Mouse (Mus musculus): ENCODE data around the gene Adgrg3. TPM values are rescaled to one million over a fixed set of nuclear protein-coding genes. Genes with fewer than 3 reads are reported as not detected.
"Not testable (repeated sequence)": the region's sequence is repeated elsewhere in the genome, so short reads cannot be mapped to it uniquely, and the experiment has no call there.

Gene Adgrg3
- polyA plus RNA-seq, 1 experiment from 2014 or later, result 3.9 TPM

DNA sequence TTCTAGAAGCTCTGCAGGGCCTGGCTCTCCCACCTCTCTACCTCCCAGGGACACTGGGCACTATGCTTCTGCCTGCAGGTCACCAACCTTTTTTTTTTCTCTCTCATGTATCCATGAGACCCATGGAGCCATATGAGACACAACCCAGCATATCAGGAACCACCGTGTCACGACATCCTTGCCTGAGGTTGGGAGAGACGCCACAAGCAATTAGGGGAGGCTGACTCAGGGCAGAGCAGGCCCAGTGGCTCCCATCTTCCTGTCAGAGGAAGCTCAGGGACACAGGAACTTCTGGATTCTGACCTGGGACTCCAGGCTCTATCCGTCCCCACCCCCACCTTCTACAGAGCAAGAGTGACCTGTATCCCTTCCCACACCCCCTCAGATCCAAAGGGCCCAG, 1.6 kb upstream of the Adgrg3 start:
- Histone ChIP-seq H3K4me3 (no peak overlapping the region), H3K36me3 (peaks cover 20% of the 10 kb centered on the region), H3K4me1 (peaks cover 28% of the 10 kb centered on the region), H3K9me3 (no peaks in the 10 kb centered on the region), H3K27ac (no peak overlapping the region), H3K27me3 (ENCODE audit: insufficient read depth, poor library complexity, severe bottlenecking) (no peaks in the 10 kb centered on the region)
- WGBS, result 68% methylated on average over 4 of the region's 4 CpGs
- no peak for DNase-seq (ENCODE audit: low spot score)

DNA sequence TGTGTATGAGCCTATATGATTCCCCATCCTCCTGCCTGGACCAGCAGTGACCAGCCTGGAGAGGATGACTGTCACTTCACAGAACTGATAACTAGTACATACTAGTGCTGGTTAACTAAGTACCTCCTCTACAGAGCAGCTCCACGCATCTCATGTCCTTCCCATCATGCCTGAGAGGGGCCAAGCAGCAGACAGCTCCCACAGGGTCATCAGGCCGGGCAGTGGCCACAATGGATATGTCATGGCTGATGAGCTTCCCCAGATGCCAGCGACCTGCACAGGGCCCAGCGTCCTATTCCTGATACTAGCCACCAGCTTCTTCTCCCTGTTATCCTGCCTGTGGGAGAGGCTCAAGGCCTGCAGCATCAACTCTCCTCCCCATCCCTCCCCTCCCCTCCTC, 808 bp upstream of the Adgrg3 start:
- H3K4me1 ChIP-seq, result peaks cover 30% of the 10 kb centered on the region
- no peaks in the 10 kb centered on the region for H3K9me3 ChIP-seq
- H3K36me3 ChIP-seq, result peaks cover 13% of the 10 kb centered on the region
- WGBS, result 45% methylated on average over 4 of the region's 4 CpGs
- H3K4me3 ChIP-seq, result no peak overlapping the region
- no peaks in the 10 kb centered on the region for H3K27me3 ChIP-seq (ENCODE audit: insufficient read depth, poor library complexity, severe bottlenecking)
- DNase-seq (ENCODE audit: low spot score), result no peak
- no peak overlapping the region for H3K27ac ChIP-seq

DNA sequence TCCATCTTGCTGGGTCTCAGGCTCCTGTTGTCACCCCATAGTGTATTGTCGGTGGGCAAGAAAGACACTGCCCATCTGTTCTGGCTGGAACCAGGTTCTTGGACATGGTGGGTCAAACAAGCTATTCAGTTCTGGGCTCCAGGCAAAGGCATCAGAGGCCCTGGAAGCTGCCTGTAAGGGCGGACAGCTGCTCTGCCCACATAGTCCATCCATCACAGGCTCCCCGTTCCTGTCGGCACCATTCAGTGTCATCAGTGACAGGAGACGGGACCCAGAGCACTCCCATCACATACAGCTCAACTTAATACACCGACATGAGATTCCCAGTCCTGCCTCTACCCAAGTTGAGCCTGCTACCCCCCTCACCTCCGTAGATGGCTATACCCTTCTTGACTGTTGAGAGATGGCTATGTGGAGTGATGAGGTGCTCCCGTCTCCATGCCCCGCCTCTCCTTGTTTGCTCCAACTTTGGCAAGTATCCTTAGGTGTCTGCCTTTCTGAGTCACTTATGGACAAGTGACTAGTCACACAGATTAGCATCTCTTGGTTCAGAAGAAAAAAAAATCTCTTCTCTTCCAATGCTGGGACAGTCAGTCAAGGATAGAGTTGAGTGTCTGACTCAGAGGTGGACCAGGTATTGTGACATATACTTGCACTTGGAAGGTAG, 610 bp downstream of the Adgrg3 start:
- no peaks in the 10 kb centered on the region for H3K27me3 ChIP-seq (ENCODE audit: insufficient read depth, poor library complexity, severe bottlenecking)
- 52% methylated on average over 9 of the region's 9 CpGs for WGBS
- H3K36me3 ChIP-seq, result 0 out of 2 replicates have a peak, but pooled peaks cover under 1% of the 10 kb centered on the region
- no peak overlapping the region for H3K4me3 ChIP-seq
- no peak for DNase-seq (ENCODE audit: low spot score)
- H3K27ac ChIP-seq, result no peak overlapping the region
- H3K9me3 ChIP-seq, result no peaks in the 10 kb centered on the region
- H3K4me1 ChIP-seq, result peaks cover 34% of the 10 kb centered on the region

DNA sequence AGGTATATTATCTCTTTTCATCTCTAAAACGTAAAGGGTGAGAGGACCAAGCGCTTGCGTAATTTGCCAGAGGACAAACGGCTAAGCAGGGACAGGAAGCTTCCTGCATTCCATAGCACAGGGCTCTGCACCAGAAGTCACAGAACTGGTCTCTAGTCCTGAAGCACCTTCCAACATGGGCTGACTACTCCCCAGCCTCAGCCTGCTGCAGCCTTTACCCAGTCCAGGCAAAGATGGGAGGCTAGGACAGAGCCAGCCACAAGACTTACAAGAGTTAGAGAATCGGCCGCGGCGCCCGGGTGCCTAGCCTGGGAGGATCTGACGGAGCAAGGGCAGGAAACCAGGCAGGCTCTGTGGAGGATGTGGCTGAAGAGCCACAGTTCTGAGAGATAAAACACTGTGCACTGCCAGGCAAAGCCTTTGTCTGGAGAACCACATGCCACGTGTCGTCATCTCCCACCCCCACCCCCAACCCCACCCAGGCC, 2.8 kb downstream of the Adgrg3 start:
- peak overlapping the region; percentile 3; the same call in 1 of the 2 replicates for H3K4me3 ChIP-seq
- no peaks in the 10 kb centered on the region for H3K27me3 ChIP-seq (ENCODE audit: insufficient read depth, poor library complexity, severe bottlenecking)
- H3K27ac ChIP-seq, result peak overlapping the region; percentile 65; the same call in 1 of the 2 replicates
- WGBS, result 34% methylated on average over 12 of the region's 12 CpGs
- no peaks in the 10 kb centered on the region for H3K9me3 ChIP-seq
- peaks cover 37% of the 10 kb centered on the region for H3K4me1 ChIP-seq
- no peak for DNase-seq (ENCODE audit: low spot score)
- no peaks in the 10 kb centered on the region for H3K36me3 ChIP-seq

- WGBS, result 53% methylated on average over 10 of the region's 10 CpGs
- Histone ChIP-seq H3K9me3 (no peaks in the 10 kb centered on the region), H3K4me1 (peaks cover 37% of the 10 kb centered on the region), H3K27me3 (ENCODE audit: insufficient read depth, poor library complexity, severe bottlenecking) (no peaks in the 10 kb centered on the region), H3K36me3 (no peaks in the 10 kb centered on the region), H3K27ac (peak overlapping the region; percentile 65; the same call in 1 of the 2 replicates), H3K4me3 (peak overlapping the region; percentile 3; the same call in 1 of the 2 replicates)
- no peak for DNase-seq (ENCODE audit: low spot score)
Observed at GRCm38 (mm10) chr8:95020821-95021220, 3.3 kb downstream of the Adgrg3 start.

- DNase-seq (ENCODE audit: low spot score), result no peak
- no peaks in the 10 kb centered on the region for H3K36me3 ChIP-seq
- 20% methylated on average over 8 of the region's 8 CpGs for WGBS
Observed at GRCm38 (mm10) chr8:95023201-95023600, 5.7 kb downstream of the Adgrg3 start.

DNA sequence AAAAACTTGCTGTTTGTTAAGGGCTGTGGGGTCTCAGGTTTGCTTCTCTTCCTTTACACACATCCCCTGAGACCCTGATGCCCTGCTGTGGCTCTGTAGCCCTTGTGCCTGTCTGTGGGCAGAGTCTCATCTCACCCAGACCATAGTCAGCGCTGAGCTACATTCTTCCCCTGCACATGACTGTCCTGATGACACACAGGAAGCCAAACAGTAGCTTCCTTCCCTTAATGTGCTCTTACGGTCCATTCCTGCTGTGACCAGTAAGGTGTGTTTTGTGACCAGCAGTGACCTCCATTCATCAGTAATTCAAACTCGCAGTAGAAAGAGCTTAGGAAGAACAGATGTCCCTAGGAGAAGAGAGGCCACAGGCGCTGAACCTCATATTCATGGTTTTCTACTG, 6.9 kb downstream of the Adgrg3 start:
- peaks cover 20% of the 10 kb centered on the region for H3K4me1 ChIP-seq
- DNase-seq (ENCODE audit: low spot score), result no peak
- H3K4me3 ChIP-seq, result no peak overlapping the region
- H3K9me3 ChIP-seq, result no peaks in the 10 kb centered on the region
- no peak overlapping the region for H3K27ac ChIP-seq
- no peaks in the 10 kb centered on the region for H3K36me3 ChIP-seq
- 73% methylated on average over 4 of the region's 4 CpGs for WGBS
- no peaks in the 10 kb centered on the region for H3K27me3 ChIP-seq (ENCODE audit: insufficient read depth, poor library complexity, severe bottlenecking)

More at GRCm38 (mm10) chr8:95023201-95023600, 5.7 kb downstream of the Adgrg3 start:
- no peak overlapping the region for H3K4me3 ChIP-seq
- H3K27me3 ChIP-seq (ENCODE audit: insufficient read depth, poor library complexity, severe bottlenecking), result no peaks in the 10 kb centered on the region
- no peak overlapping the region for H3K27ac ChIP-seq
- H3K9me3 ChIP-seq, result no peaks in the 10 kb centered on the region
- peaks cover 20% of the 10 kb centered on the region for H3K4me1 ChIP-seq

- no peak overlapping the region for H3K4me3 ChIP-seq
- DNase-seq (ENCODE audit: low spot score), result no peak
- peaks cover 17% of the 10 kb centered on the region for H3K4me1 ChIP-seq
- H3K36me3 ChIP-seq, result no peaks in the 10 kb centered on the region
- H3K9me3 ChIP-seq, result no peaks in the 10 kb centered on the region
- H3K27me3 ChIP-seq (ENCODE audit: insufficient read depth, poor library complexity, severe bottlenecking), result no peaks in the 10 kb centered on the region
- WGBS, result 63% methylated on average over 2 of the region's 2 CpGs
- H3K27ac ChIP-seq, result no peak overlapping the region
Observed at GRCm38 (mm10) chr8:95025421-95025820, 7.9 kb downstream of the Adgrg3 start.

- H3K4me1 ChIP-seq; H3K27ac ChIP-seq; H3K9me3 ChIP-seq; H3K36me3 ChIP-seq; DNase-seq (ENCODE audit: low spot score); H3K27me3 ChIP-seq (ENCODE audit: insufficient read depth, poor library complexity, severe bottlenecking); H3K4me3 ChIP-seq: not testable (repeated sequence)
- 49% methylated on average over 7 of the region's 7 CpGs for WGBS
Observed at GRCm38 (mm10) chr8:95028391-95028790, 10.9 kb downstream of the Adgrg3 start.

- Histone ChIP-seq H3K4me3 (no peak overlapping the region), H3K4me1 (no peaks in the 10 kb centered on the region), H3K27ac (no peak overlapping the region), H3K27me3 (ENCODE audit: insufficient read depth, poor library complexity, severe bottlenecking) (0 out of 2 replicates have a peak, but pooled peaks cover 5% of the 10 kb centered on the region), H3K9me3 (no peaks in the 10 kb centered on the region), H3K36me3 (no peaks in the 10 kb centered on the region)
- no peak for DNase-seq (ENCODE audit: low spot score)
- 62% methylated on average over 7 of the region's 7 CpGs for WGBS
Observed at GRCm38 (mm10) chr8:95037106-95037925, 19.8 kb downstream of the Adgrg3 start.

- Histone ChIP-seq H3K27ac (no peak overlapping the region), H3K36me3 (no peaks in the 10 kb centered on the region), H3K9me3 (no peaks in the 10 kb centered on the region), H3K27me3 (ENCODE audit: insufficient read depth, poor library complexity, severe bottlenecking) (no peaks in the 10 kb centered on the region), H3K4me1 (no peaks in the 10 kb centered on the region), H3K4me3 (no peak overlapping the region)
- WGBS, result 61% methylated on average over 6 of the region's 6 CpGs
- DNase-seq (ENCODE audit: low spot score), result no peak
Observed at GRCm38 (mm10) chr8:95041883-95042784, 24.6 kb downstream of the Adgrg3 start.

GRCm38 (mm10) chr8:95044811-95045210, 27.3 kb downstream of the Adgrg3 start:
- H3K36me3 ChIP-seq, result no peaks in the 10 kb centered on the region
- no peak for DNase-seq (ENCODE audit: low spot score)
- H3K4me1 ChIP-seq, result no peaks in the 10 kb centered on the region
- no peaks in the 10 kb centered on the region for H3K27me3 ChIP-seq (ENCODE audit: insufficient read depth, poor library complexity, severe bottlenecking)
- no peaks in the 10 kb centered on the region for H3K9me3 ChIP-seq
- 66% methylated on average over 4 of the region's 4 CpGs for WGBS
- H3K4me3 ChIP-seq, result no peak overlapping the region
- H3K27ac ChIP-seq, result no peak overlapping the region
